Mouse (Mus musculus) heart, adult 2 months (tissue): ENCODE measurements at regions not wholly inside any gene's neighbourhood (a gene's known extent, or its start where the extent isn't known, plus 50 kb on each side); places are given as distances from the start of the nearest gene placed in this dataset.
A peak's percentile ranks its signal among the peaks of the same experiment; 100 is the strongest.

Experiments used
- DNase-seq, 2 experiments: peaks; one replicate each; pipeline ENCODE4 v3.0.0; 2021
- H3K27ac ChIP-seq: fragments of 200-600 bp; 2 replicates; pipeline ENCODE4 v1.8.1; 2022
- H3K27me3 ChIP-seq: fragments of 200-500 bp; 2 replicates; pipeline ENCODE4 v1.6.1; 2012; ENCODE audit warnings: mild to moderate bottlenecking, low read length, inconsistent platforms, mixed read lengths; ENCODE audit not compliant: control insufficient read depth, insufficient read depth
- H3K36me3 ChIP-seq: fragments of 200-500 bp; 2 replicates; pipeline ENCODE4 v1.6.1; 2012; ENCODE audit warnings: low read length, inconsistent platforms; ENCODE audit not compliant: control insufficient read depth, insufficient read depth
- H3K4me1 ChIP-seq: fragments of 200-500 bp; 2 replicates; pipeline ENCODE4 v1.6.1; 2011; ENCODE audit warnings: low read length; ENCODE audit not compliant: control insufficient read depth, insufficient read depth
- H3K4me3 ChIP-seq: fragments of 200-600 bp; 2 replicates; pipeline ENCODE4 v1.8.1; 2022
- H3K79me2 ChIP-seq: fragments of 200-500 bp; replicated peaks from 2 replicates; pipeline ENCODE4 v1.6.1; 2012; ENCODE audit warnings: mild to moderate bottlenecking, inconsistent platforms, low read length, moderate library complexity, mixed read lengths; ENCODE audit not compliant: control insufficient read depth, insufficient read depth
- H3K9ac ChIP-seq: fragments of 200-500 bp; 2 replicates; pipeline ENCODE4 v1.6.1; 2012; ENCODE audit warnings: low read depth, mild to moderate bottlenecking, control low read depth, inconsistent platforms, low read length, mixed read lengths
- CTCF ChIP-seq: fragments of 200-600 bp; IDR thresholded peaks from 2 replicates; pipeline ENCODE4 v1.8.1; 2022; ENCODE audit warnings: antibody characterized with exemption, mild to moderate bottlenecking, moderate library complexity
- EP300 ChIP-seq: fragments of 200-500 bp; IDR thresholded peaks from 2 replicates; pipeline ENCODE4 v1.6.1; 2011; ENCODE audit warnings: low read depth, low read length, control low read depth; ENCODE audit not compliant: insufficient read depth
- POLR2A ChIP-seq: fragments of 200-500 bp; IDR thresholded peaks from 2 replicates; pipeline ENCODE4 v1.6.1; 2011; ENCODE audit warnings: mild to moderate bottlenecking, low read depth, low read length, control low read depth; ENCODE audit not compliant: insufficient read depth
- WGBS: fragments of 180-500 bp; shearing (Covaris S2); methylation state at CpG from one replicate; pipeline ENCODE4 v1.1.7; 2018; 5-methylcytosine and 5-hydroxymethylcytosine counted together
- intact Hi-C: fragments of 180-260 bp; cut with DNase I; formaldehyde crosslinking; loops from one replicate; pipeline ENCODE4 v1.15.1; 2025

GRCm38 (mm10) chr13:119143351-119143750, 285.1 kb upstream of the Paip1 start:
- Histone ChIP-seq H3K4me1 (no peaks in the 10 kb centered on the region), H3K79me2 (no peaks in the 10 kb centered on the region), H3K27ac (no peak overlapping the region), H3K9ac (no peak overlapping the region), H3K36me3 (no peaks in the 10 kb centered on the region), H3K4me3 (no peak overlapping the region), H3K27me3 (no peaks in the 10 kb centered on the region)
- TF ChIP-seq POLR2A, result no peak
- TF ChIP-seq CTCF, result no peak
- TF ChIP-seq EP300, result no peak
- intact Hi-C loops, result no loop called here
- 0% methylated on average over 1 of the region's 1 CpGs for WGBS
- DNase-seq, result no peak

DNA sequence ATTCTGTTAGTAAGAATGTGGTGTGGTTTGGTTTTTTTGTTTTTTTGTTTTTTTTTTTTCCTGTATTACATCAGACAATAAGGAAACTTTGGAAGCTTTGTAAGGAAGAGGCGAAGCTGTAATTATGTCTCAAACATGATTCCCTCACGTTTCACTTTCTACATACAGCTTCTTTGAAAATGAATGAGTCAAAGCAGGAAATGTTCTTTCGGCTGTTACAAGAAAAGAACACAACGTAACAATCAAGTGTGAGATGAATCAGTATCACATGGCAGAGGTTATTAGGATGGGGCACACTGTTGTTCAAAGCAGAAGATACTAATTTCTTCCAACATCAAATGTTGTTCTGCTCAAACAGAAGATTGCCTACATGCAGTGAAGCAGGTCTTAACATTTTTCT, 282.7 kb upstream of the Paip1 start:
- no peaks in the 10 kb centered on the region for H3K4me1 ChIP-seq
- H3K27me3 ChIP-seq, result no peaks in the 10 kb centered on the region
- WGBS, result 51% methylated on average over 4 of the region's 4 CpGs
- H3K4me3 ChIP-seq, result no peak overlapping the region
- no peaks in the 10 kb centered on the region for H3K79me2 ChIP-seq
- no peak overlapping the region for H3K9ac ChIP-seq
- intact Hi-C loops, result no loop called here
- H3K36me3 ChIP-seq, result no peaks in the 10 kb centered on the region
- no peak for TF ChIP-seq POLR2A
- TF ChIP-seq CTCF, result no peak
- no peak for TF ChIP-seq EP300
- DNase-seq, result no peak
- no peak overlapping the region for H3K27ac ChIP-seq

- Histone ChIP-seq H3K4me3 (no peak overlapping the region), H3K36me3 (no peaks in the 10 kb centered on the region), H3K79me2 (no peaks in the 10 kb centered on the region), H3K27me3 (no peaks in the 10 kb centered on the region), H3K4me1 (no peaks in the 10 kb centered on the region), H3K9ac (no peak overlapping the region), H3K27ac (no peak overlapping the region)
- WGBS, result 66% methylated on average over 3 of the region's 3 CpGs
- DNase-seq, result no peak
- no peak for TF ChIP-seq CTCF
- TF ChIP-seq EP300, result no peak
- no peak for TF ChIP-seq POLR2A
- intact Hi-C loops, result no loop called here
Observed at GRCm38 (mm10) chr13:119147701-119148100, 280.7 kb upstream of the Paip1 start.

GRCm38 (mm10) chr13:119149141-119149540, 279.3 kb upstream of the Paip1 start:
- Histone ChIP-seq H3K27ac (no peak overlapping the region), H3K79me2 (no peaks in the 10 kb centered on the region), H3K36me3 (no peaks in the 10 kb centered on the region), H3K4me1 (no peaks in the 10 kb centered on the region), H3K27me3 (no peaks in the 10 kb centered on the region), H3K4me3 (no peak overlapping the region), H3K9ac (no peak overlapping the region)
- intact Hi-C loops, result no loop called here
- WGBS, result 77% methylated on average over 4 of the region's 4 CpGs
- DNase-seq, result no peak
- no peak for TF ChIP-seq POLR2A
- TF ChIP-seq EP300, result no peak
- no peak for TF ChIP-seq CTCF

DNA sequence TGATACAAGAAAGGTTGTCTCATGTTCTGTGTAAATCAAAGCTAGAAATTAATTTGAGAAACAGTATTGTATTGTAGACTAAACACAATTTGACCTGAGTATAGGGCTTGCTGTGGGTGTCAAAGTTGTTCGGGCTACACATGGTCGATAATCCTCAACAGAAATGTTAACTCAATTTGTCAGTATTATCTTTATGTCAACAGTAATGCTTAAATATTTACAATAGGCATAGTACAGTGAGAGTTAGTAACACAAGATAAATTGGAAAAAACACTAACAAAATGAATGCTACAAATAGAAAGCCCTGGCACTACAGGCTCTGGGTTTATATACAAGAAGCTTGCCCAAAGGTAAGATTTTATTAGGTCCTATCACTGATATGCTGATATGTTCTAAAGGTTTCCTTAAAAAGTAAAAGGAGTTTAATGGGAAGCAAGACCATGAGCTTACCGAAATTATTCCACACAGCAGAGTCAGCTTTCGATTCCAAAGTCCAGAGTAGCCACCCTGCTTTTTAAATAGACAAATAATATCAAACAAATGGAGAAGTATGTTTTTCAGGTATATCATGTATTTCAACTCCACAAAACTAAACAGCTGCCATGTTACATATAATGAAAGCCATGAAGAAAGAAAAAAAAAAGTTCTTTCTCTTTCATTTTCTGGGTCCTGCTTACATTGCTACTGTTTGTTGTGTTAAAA, 277.4 kb upstream of the Paip1 start:
- TF ChIP-seq EP300, result no peak
- H3K4me1 ChIP-seq, result no peaks in the 10 kb centered on the region
- no peaks in the 10 kb centered on the region for H3K36me3 ChIP-seq
- 77% methylated on average over 4 of the region's 4 CpGs for WGBS
- H3K79me2 ChIP-seq, result no peaks in the 10 kb centered on the region
- no peak overlapping the region for H3K9ac ChIP-seq
- intact Hi-C loops, result no loop called here
- no peak overlapping the region for H3K27ac ChIP-seq
- no peaks in the 10 kb centered on the region for H3K27me3 ChIP-seq
- DNase-seq, result no peak
- no peak overlapping the region for H3K4me3 ChIP-seq

DNA sequence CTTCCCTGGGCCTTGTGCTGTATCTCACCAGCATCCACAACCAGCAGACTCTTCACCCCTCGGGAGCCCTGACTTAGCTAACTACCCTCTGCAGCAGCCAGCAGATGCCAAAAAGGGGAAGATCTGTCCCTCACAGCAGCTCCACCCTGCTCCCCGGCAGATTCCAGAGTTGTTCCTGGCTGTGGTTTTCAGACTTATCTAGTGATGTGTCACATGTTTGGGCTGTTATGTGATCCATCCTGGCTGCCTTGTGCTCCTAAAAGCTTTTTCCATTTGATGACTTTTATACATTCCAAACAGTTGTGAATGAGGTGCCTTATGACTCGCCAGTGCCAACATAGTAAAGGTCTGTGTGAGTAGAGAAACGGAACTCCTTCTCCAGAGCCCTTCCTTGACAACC, 250.6 kb upstream of the Paip1 start:
- WGBS, result 27% methylated on average over 4 of the region's 4 CpGs
- no peak for TF ChIP-seq EP300
- no peaks in the 10 kb centered on the region for H3K27me3 ChIP-seq
- H3K79me2 ChIP-seq, result no peaks in the 10 kb centered on the region
- no peaks in the 10 kb centered on the region for H3K36me3 ChIP-seq
- no peak overlapping the region for H3K9ac ChIP-seq
- H3K4me3 ChIP-seq, result no peak overlapping the region
- H3K4me1 ChIP-seq, result no peaks in the 10 kb centered on the region
- no peak overlapping the region for H3K27ac ChIP-seq
- peak in 1 of 2 experiments; percentile 14 for DNase-seq
- intact Hi-C loops, result no loop called here

DNA sequence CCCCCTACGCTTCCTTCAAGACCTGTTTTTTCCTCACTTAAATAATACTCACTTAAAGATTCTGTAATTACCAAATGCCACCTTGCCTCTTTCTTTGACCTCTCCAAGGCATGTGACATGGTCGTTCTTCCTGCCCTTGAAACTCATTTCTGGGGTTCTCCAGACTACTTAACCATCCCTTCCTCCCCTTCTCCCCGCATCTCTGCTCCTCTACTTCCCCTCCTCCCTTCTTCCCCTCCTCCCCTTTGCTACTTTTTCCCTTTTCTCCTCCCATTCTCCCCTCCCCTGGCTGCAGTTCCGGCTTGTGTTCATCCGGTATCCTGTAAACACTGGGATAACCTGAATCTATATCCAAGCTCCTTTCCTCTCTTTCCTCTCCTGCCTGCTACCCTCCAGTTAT, 250.2 kb upstream of the Paip1 start:
- Histone ChIP-seq H3K36me3 (no peaks in the 10 kb centered on the region), H3K9ac (no peak overlapping the region), H3K27ac (no peak overlapping the region), H3K27me3 (no peaks in the 10 kb centered on the region), H3K4me1 (no peaks in the 10 kb centered on the region), H3K4me3 (no peak overlapping the region), H3K79me2 (no peaks in the 10 kb centered on the region)
- TF ChIP-seq EP300, result no peak
- TF ChIP-seq POLR2A, result no peak
- TF ChIP-seq CTCF, result no peak
- DNase-seq, result no peak
- WGBS, result 59% methylated on average over 5 of the region's 5 CpGs
- intact Hi-C loops, result no loop called here
